Mouse (Mus musculus) B cell, adult 2 months (primary cell): ENCODE results near the gene Dbp.
A peak's percentile ranks its signal among the peaks of the same experiment; 100 is the strongest.

Experiments used
- DNase-seq, 2 experiments: peaks; one replicate each; pipeline ENCODE4 v3.0.0; 2022

The Dbp gene

GRCm38 (mm10) chr7:45695098-45695497 is 9.8 kb upstream of the Dbp start:
- DNase-seq = no peak

DNA sequence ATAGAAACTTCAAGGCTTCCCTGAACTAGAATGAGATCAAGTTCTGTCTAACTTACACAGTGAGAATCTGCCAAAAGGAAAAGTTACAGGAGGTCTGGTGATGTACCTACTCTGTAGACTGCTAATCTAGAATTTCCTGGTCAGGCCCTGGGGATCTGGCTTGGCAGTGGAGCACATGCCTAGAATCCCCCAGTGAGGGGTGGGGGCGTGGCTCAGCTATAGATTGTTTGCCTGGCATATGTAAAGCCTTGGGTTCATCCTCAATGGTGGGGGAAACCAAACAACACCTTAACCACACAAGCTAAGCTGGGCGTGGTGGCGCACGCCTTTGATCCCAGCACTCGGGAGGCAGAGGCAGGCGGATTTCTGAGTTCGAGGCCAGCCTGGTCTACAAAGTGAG is 7.0 kb upstream of the Dbp start:
- DNase-seq = no peak

DNA sequence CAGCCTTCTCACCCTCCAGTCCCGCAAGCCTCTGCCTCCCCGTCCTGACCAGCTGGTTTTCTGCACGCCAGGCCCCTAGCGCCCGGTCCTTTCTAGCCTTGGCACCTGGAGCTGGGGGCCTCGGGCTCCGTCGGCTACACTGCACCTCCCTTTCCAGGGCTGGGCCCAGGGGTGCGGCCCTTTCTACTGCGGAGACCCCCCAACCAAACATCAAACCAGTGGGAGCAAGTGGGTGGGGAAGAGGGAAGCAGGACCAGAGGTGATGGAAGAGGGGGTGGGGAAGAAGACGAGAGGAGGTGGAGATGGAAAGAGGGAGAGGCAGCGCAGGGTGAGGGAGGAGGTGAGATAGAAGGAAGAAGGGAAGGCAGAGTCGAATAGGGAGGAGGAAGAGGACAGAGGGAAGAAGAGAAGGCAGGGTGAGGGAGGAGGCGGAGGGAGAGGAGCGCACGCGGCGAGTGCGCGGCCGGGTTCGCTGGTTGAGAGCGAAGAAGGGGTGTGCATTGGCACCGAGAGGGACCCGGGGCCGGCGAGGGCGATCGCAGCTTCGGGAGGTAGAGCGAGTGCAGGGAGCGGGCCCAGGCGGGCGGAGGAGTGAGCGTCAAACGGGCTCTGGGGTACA is 5.3 kb upstream of the Dbp start, which contains the start of gene Car11:
Gene Car11 (plus strand): TSS at position 321 of the 619 bp plus-strand sequence.
- no peak for DNase-seq

DNA sequence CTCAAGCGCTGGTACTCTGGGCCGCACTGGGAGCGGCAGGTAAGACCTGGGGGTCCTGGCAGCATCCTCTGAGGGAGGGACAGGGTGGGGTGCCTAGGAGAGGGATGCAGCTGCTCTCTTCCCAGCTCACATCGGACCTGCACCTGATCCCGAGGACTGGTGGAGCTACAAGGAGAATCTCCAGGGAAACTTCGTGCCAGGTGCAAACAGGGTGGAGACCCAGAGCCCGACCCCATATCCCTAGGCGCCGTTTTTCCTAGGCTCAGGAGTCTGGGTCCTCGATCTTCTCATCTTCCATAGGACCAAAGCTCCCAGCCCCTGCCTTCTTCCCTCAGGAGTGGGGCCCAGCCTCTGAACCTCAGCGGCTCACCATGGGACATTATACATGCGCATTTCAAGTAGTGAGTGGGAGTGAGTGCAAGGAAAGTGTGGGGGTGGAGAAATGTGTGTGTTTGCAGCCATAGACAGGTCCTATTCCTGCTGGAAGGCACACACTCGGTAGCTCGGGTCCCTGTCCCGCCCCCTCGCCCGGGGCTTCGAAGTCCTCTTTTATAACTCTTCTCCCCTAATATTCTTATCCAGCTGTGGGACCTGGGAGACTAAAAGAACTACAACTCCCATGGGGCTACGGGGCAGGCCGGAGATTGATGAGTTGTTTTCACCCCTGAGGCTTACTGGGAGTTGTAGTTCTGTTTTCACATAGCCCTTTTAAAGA is 4.4 kb upstream of the Dbp start:
- DNase-seq = peak; percentile 78 to 79

DNA sequence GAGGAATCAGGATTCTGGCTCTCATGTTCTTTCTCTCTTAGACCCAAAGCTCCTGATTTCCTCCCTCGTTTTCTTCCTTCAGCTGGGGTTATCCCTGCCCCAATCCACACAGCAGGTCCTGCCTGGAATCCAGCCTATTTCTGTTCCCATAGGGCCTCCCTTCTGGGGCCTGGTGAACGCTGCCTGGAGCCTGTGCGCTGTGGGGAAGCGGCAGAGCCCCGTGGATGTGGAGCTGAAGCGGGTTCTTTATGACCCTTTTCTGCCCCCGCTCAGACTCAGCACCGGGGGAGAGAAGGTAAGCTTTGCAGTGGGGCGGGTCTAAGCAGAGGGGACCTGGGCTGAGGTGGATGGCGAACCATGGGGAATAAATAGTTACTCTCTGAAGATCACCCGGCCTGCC is 3.8 kb upstream of the Dbp start:
- DNase-seq = no peak

DNA sequence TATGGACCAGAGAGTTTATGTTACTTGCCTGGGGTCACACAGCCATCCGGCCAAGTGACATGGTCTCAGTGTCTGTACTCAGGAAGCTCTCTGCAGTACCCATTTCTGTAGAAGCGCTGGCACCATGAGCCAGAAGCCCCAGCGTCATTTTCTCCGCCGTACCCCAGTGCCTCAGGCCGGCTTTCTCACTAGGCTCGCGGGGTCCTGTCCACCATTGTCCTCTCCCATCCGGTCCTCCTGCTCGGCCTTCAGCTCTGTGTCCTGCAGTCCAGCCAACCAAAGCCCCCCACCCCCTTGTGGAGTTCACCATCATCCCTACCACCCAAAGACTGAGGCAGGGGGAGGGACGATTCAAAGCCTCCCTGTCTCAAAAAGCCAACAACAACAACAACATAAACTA is 3.3 kb upstream of the Dbp start:
- no peak for DNase-seq

- DNase-seq = no peak
Measured at GRCm38 (mm10) chr7:45702316-45702715, 2.6 kb upstream of the Dbp start.

DNA sequence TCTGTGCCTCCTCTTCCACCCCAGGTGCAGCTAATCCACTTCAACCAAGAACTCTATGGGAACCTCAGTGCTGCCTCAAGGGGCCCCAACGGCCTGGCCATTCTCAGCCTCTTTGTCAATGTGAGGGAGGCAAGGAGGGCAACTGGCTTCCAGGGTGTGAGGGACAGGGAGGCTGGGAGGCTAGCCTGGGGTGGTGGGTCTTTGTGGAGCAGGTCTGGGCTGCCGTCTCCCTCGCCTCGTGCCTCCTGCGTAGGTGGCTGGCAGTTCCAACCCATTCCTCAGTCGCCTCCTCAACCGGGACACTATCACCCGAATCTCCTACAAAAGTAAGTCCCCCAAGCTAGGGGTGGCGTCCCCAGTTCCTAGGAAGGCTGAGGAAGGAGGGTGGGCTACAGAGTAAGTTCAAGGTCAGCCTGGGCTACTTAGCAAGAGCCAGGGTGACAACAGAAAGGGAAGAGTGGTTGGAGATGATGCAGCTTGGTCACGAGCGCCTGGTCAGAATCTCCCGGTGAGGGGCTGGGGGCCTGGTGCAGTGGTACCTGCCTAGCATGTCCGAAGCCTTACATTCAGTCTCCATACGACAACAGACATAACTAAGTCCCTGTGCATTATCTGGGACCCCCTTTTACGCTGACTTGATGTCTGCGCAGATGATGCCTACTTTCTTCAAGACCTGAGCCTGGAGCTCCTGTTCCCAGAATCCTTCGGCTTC is 1.9 kb upstream of the Dbp start:
- no peak for DNase-seq

DNA sequence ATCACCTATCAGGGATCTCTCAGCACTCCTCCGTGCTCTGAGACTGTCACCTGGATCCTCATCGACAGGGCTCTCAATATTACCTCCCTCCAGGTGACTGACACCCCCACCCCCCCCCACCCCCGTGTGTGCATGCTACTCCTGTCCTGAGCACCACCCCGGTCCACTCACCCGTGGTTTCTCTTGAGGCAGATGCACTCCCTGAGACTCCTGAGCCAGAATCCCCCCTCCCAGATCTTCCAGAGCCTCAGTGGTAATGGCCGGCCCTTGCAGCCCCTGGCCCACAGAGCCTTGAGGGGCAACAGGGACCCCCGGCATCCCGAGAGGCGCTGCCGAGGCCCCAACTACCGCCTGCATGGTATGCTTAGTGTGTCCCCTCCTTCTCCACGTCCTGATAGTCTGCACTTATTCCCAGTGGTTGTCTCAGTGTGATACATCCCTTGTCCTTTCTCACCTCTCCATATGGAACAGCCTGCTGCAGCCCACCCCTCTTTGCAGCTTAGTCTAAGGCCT is 1.3 kb upstream of the Dbp start:
- no peak for DNase-seq

DNA sequence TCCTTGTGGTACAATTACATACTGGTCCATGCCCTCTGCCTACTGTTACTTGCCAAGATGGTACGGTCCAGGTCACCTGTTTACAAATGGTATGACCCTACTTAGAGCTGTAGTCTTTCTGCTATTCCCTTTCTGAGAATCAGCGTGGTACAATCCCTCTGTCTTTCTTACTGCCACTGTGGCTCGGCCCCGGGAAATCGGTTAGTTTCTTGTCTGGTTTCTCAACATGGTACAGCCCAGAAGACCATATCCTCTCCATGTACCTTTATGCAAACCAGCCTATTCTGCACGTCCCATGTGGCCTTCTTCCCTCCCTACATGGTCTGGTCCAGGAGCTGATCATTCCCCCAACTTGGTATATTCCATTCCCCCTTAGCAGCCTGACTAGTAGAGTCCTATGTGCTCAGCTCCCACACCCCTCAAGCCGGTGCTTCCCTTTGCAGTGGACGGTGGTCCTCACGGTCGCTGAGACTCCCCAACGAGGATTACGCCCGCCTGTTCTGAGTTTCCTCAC is 785 bp upstream of the Dbp start:
- peak; percentile 67 to 69 for DNase-seq

GRCm38 (mm10) chr7:45705443-45705864 is 566 bp downstream of the Dbp start:
- DNase-seq = peak in 1 of 2 experiments; percentile 47

DNA sequence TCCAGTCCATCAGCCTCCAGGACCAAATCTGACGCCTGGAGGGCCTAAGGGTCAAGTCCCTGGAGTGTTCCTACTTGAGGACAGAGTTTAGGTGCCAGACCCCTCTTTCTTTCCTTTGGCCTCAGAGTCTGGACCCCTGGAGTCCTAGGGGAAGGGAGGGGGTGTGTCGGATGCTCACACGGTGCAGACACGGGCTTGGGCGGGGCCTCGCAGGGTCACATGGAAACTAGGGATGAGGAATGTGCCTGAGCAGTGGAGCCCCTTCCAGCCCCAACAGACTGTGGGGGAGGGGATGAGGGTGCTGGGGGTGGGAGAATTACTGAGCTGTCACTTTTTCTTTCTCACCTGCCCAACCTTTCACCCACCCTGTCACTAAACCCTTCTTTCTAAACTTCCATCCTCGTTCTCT is 989 bp downstream of the Dbp start:
- peak; percentile 41 to 42 for DNase-seq

- DNase-seq = peak; percentile 92 to 93
Measured at GRCm38 (mm10) chr7:45706721-45707241, 1.9 kb downstream of the Dbp start.

DNA sequence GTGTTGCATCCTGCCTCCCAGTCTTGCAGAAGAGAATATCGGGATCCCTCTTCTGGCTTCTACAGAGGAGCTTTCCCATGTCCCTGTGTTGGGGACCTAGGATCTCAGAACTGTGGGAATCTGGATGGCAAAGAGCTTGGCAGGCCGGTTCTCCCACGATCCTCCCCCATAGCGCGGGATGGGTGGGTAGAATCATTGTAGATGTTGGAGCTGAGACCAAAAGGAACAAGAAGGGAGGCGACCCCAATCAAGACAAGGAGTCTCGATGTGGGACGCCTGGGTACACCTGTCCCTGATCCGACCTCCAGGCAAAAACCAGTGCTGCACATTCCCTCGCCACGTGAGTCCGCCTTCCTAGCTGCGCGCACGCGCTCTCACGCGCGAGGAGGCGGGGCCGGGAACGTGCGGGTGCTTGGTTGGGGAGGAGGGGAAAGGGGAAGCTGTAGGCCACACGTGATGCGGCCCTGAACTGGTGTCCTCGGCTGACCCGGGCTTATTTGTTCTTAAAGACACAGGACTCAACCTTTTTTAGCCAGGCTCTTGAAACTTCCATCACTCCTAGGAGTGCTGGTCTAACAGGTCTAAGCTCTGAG is 2.6 kb downstream of the Dbp start:
- peak; percentile 93 to 94 for DNase-seq

DNA sequence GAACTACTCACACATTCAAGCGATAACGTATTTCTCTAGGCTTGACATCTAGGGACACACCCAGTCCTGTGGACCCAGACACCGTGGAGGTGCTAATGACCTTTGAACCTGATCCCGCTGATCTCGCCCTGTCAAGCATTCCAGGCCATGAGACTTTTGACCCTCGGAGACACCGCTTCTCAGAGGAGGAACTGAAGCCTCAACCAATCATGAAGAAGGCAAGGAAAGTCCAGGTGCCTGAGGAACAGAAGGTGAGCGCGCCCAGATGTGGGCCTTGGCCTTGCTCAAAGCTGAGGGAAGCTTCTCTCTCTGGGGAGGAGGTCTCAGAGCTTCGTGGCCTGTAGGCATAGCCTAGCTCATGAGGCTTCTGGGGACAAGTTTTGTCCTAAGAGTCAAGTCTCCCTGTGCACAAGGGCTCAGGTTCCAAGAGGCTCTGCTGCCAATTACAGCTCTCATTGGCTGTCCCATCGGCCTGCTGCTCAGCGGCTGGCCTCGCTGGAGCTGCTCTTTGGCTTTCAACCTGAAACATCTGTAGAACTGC is 3.4 kb downstream of the Dbp start:
- peak; percentile 56 to 58 for DNase-seq

DNA sequence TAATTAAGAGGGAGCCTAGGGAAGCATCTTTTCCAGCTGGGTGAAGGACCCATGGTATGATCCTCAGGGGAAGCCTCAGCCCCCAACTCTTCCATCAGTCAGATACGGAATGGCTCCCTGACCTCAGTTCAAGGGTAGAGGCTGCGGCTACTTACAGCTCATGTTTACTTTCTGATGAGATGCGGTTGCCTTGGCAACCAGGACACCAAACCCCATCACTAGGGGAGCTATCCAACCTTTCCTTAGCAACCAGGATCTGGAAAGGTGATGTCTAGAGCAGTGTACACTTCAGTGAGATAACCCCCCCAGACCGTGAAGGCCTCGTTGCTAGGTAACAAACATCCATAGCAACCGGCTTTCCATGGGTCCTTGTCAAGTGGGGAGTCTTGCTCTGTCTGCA is 4.1 kb downstream of the Dbp start:
- no peak for DNase-seq

DNA sequence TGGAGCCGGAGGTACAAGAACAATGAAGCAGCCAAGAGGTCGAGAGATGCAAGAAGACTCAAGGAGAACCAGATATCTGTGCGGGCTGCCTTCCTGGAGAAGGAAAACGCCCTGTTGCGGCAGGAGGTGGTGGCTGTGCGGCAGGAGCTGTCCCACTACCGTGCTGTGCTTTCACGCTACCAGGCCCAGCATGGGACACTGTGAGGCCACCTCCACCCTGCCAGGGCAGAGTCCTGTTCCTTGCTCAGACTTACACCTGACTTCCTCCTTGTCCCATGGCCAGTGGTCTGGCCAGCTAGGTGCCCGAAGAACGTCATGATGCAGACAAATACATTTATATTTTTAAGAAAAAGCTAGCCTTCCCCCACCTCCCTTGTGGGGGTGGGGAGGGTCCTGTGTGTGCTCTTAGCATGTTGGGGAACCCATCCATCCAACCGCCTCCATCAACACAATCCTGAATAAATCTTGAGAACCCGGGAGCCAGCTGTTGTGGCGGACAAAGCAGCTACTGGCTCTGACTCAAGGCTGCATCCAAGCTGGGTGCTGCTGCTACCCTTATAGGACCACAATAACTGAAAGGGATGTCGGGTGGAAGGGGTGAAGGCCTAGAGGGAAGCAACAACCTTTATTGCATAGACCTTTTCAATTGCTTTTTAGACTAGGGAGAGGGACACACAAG is 4.9 kb downstream of the Dbp start:
- DNase-seq = no peak

DNA sequence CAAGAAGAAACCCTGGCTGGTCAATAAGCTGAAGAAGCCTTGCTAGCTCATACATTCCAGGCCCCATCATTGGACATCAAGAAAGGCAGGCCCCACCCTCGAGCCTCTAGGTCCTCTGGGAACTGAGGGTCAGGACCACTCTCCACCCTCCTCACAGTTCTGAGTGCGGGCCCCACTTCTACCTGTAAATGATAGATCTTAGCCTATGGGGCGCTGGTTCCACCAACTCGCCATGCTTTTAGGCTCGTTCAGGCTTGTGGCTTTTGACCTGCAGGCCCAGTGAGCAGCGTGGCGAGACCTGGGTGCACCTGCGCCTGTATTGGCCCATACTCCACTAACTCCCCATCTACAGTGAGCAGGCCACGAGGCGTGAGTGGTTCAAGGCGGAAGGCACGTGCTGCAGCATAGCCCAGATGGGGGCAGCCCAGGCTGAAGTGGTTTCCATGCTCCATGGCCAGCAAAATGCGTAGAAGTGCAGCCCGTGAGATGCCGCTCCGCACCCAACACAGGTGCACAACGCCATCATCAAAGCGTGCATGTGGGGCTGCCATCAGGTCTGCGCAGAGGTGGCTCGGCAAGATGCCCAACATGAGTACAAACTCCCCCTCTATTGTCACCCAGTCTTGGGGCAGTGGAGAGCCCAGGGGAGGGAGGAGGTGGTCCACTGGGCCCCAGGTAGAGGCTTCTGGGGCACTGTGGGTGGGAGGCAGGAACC is 5.7 kb downstream of the Dbp start:
- no peak for DNase-seq

DNA sequence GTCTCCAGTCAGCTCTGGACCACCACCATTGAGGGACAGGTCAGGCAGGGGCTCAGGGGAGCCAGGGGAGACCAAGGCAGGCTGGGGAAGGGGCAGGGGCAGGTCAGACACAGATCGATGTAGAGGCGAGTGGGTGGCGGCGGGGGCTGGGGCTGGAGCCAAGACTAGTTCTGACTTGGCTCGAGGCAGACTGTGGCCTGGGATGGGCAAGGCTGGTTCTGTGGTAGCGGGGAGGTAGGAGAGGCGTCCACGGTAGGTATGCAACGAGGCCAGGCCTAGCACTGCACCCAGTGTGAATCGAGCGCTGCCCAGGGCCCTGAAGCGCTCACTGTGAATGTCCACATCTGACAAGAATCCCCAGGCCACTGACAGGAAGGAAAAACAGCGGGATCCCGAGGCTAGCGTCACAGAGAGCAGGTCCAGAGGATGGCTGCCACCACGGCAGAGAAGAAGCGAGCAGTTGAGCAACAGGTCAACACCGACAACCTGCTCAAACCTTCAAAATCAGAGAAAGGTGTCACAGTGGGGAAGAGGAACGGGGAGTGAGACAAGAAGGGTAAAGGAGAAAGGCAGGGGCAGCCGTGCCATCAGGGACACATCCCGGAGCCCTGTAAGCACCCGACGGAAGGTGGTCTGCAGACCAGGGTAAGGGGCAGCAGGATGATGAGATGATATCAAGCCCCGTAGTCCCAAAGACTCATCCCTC is 6.6 kb downstream of the Dbp start:
- DNase-seq = no peak

DNA sequence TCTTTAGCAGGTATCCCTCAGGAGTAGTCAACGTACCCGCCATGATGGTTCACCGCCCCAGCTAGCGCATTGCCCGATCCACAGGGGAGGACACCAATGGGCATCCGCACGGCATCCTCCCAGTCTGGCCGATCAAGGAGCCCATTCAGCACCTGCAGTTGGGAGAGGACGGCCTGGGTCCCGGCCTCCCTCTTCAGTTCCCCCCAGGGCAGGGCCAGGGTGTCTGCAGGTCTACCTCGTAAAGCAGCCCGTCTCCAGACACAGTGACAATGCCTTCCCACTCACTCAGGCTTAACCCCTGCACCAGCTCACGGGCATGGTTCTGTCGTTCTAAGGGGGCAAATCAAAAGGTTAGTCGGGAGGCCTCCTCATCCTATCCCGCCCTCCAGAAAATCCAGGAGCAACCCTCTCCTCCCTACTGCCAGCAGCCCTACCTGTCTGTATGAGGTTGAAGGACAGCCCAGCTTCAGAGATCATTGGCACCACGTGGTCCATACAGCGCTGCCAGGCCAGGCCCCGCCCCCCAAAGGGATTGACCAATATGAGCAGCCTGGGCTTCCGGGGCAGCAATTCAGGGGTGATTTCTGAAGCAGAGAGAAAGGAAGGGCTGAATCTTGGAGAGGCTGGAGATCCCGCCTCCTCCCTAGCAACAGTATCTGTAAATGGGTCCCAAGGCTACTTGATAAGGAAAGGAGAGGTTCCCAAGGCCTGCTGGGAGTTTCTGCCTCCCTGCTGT is 7.3 kb downstream of the Dbp start:
- no peak for DNase-seq
